Mouse (Mus musculus): ENCODE results near the gene Amotl2. TPM values are rescaled to one million over a fixed set of nuclear protein-coding genes. Genes with fewer than 3 reads are reported as not detected.

The Amotl2 gene
- polyA plus RNA-seq, 2 experiments: 52.7 to 58.9 TPM

- DNase-seq (ENCODE audit: low spot score) (no peak), ATAC-seq (ENCODE audit: low FRiP score, low read depth) (no peak)
- Histone ChIP-seq H3K4me2 (replicated peaks; ENCODE audit: low read depth, low read length, severe bottlenecking) (0 out of 2 replicates have a peak overlapping the region, but pooled peaks have one; percentile 13), H3K36me3 (ENCODE audit: control insufficient read depth, insufficient read depth, low read length) (peaks cover 4% of the 10 kb centered on the region), H3K27me3 (ENCODE audit: control insufficient read depth, insufficient read depth, low read length) (no peaks in the 10 kb centered on the region), H3K4me1 (ENCODE audit: control insufficient read depth, insufficient read depth, low read length) (peaks cover 40% of the 10 kb centered on the region), H3K9me3 (ENCODE audit: control insufficient read depth, low read length) (no peaks in the 10 kb centered on the region), H3K9ac (ENCODE audit: low read depth, low read length, severe bottlenecking) (no peak overlapping the region), H3K4me3 (replicated peaks; ENCODE audit: low read length) (no peak overlapping the region), H3K27ac (replicated peaks; ENCODE audit: low read depth, low read length) (peak overlapping the region; percentile 48; the same call in 1 of the 2 replicates)
- no peak for TF ChIP-seq POLR2A (IDR thresholded peaks at IDR 0.05; ENCODE audit: borderline replicate concordance, extremely low read depth, insufficient read depth, insufficient read length)
- WGBS: 7% methylated on average over 7 of the region's 7 CpGs
Observed at GRCm38 (mm10) chr9:102714893-102715505, 1.5 kb upstream of the Amotl2 start.

- H3K9ac ChIP-seq (ENCODE audit: low read depth, low read length, severe bottlenecking): no peak overlapping the region
- H3K4me1 ChIP-seq (ENCODE audit: control insufficient read depth, insufficient read depth, low read length): peaks cover 45% of the 10 kb centered on the region
- 0 out of 2 replicates have a peak overlapping the region, but pooled peaks have one; percentile 13 for H3K4me2 ChIP-seq (replicated peaks; ENCODE audit: low read depth, low read length, severe bottlenecking)
- H3K27me3 ChIP-seq (ENCODE audit: control insufficient read depth, insufficient read depth, low read length): no peaks in the 10 kb centered on the region
- DNase-seq (ENCODE audit: low spot score) (no peak), ATAC-seq (ENCODE audit: low FRiP score, low read depth) (no peak)
- H3K9me3 ChIP-seq (ENCODE audit: control insufficient read depth, low read length): no peaks in the 10 kb centered on the region
- peaks cover 9% of the 10 kb centered on the region for H3K36me3 ChIP-seq (ENCODE audit: control insufficient read depth, insufficient read depth, low read length)
- no peak for TF ChIP-seq POLR2A (IDR thresholded peaks at IDR 0.05; ENCODE audit: borderline replicate concordance, extremely low read depth, insufficient read depth, insufficient read length)
- H3K27ac ChIP-seq (replicated peaks; ENCODE audit: low read depth, low read length): peak overlapping the region; percentile 26; the same call in 1 of the 2 replicates
- no peak overlapping the region for H3K4me3 ChIP-seq (replicated peaks; ENCODE audit: low read length)
- WGBS: 24% methylated on average over 2 of the region's 2 CpGs
Observed at GRCm38 (mm10) chr9:102715506-102715900, 969 bp upstream of the Amotl2 start.

GRCm38 (mm10) chr9:102717164-102717885 lies 853 bp downstream of the Amotl2 start:
- Histone ChIP-seq H3K27me3 (ENCODE audit: control insufficient read depth, insufficient read depth, low read length) (no peaks in the 10 kb centered on the region), H3K27ac (replicated peaks; ENCODE audit: low read depth, low read length) (peak overlapping the region; percentile 98), H3K9ac (ENCODE audit: low read depth, low read length, severe bottlenecking) (peak overlapping the region; percentile 99), H3K36me3 (ENCODE audit: control insufficient read depth, insufficient read depth, low read length) (peaks cover 27% of the 10 kb centered on the region), H3K4me2 (replicated peaks; ENCODE audit: low read depth, low read length, severe bottlenecking) (peak overlapping the region; percentile 92), H3K4me1 (ENCODE audit: control insufficient read depth, insufficient read depth, low read length) (peaks cover 61% of the 10 kb centered on the region), H3K4me3 (replicated peaks; ENCODE audit: low read length) (peak overlapping the region; percentile 100), H3K9me3 (ENCODE audit: control insufficient read depth, low read length) (no peaks in the 10 kb centered on the region)
- TF ChIP-seq POLR2A (IDR thresholded peaks at IDR 0.05; ENCODE audit: borderline replicate concordance, extremely low read depth, insufficient read depth, insufficient read length): peak; percentile 91; the same call in 1 of the 2 replicates
- ATAC-seq (ENCODE audit: low FRiP score, low read depth) (peak; percentile 87), DNase-seq (ENCODE audit: low spot score) (peak; percentile 97)
- 3% methylated on average over 44 of the region's 50 CpGs for WGBS

- peak overlapping the region; percentile 99 for H3K9ac ChIP-seq (ENCODE audit: low read depth, low read length, severe bottlenecking)
- peak overlapping the region; percentile 92 for H3K4me2 ChIP-seq (replicated peaks; ENCODE audit: low read depth, low read length, severe bottlenecking)
- TF ChIP-seq POLR2A (IDR thresholded peaks at IDR 0.05; ENCODE audit: borderline replicate concordance, extremely low read depth, insufficient read depth, insufficient read length): 0 out of 2 replicates have a peak, but pooled peaks have one; percentile 2
- DNase-seq (ENCODE audit: low spot score) (peak; percentile 86), ATAC-seq (ENCODE audit: low FRiP score, low read depth) (peak; percentile 51)
- H3K4me1 ChIP-seq (ENCODE audit: control insufficient read depth, insufficient read depth, low read length): peaks cover 68% of the 10 kb centered on the region
- H3K9me3 ChIP-seq (ENCODE audit: control insufficient read depth, low read length): no peaks in the 10 kb centered on the region
- WGBS: 1% methylated on average over 52 of the region's 52 CpGs
- H3K27ac ChIP-seq (replicated peaks; ENCODE audit: low read depth, low read length): peak overlapping the region; percentile 98
- H3K4me3 ChIP-seq (replicated peaks; ENCODE audit: low read length): peak overlapping the region; percentile 100
- H3K36me3 ChIP-seq (ENCODE audit: control insufficient read depth, insufficient read depth, low read length): peaks cover 34% of the 10 kb centered on the region
- no peaks in the 10 kb centered on the region for H3K27me3 ChIP-seq (ENCODE audit: control insufficient read depth, insufficient read depth, low read length)
Observed at GRCm38 (mm10) chr9:102717886-102718643, 1.6 kb downstream of the Amotl2 start.

GRCm38 (mm10) chr9:102718676-102719075 lies 2.2 kb downstream of the Amotl2 start:
- under 1% methylated on average over 21 of the region's 21 CpGs for WGBS
- no peak for ATAC-seq (ENCODE audit: low FRiP score, low read depth)

More at GRCm38 (mm10) chr9:102718676-102719075, 2.2 kb downstream of the Amotl2 start:
- H3K9ac ChIP-seq (ENCODE audit: low read depth, low read length, severe bottlenecking): peak overlapping the region; percentile 99
- H3K4me2 ChIP-seq (replicated peaks; ENCODE audit: low read depth, low read length, severe bottlenecking): peak overlapping the region; percentile 92
- peaks cover 74% of the 10 kb centered on the region for H3K4me1 ChIP-seq (ENCODE audit: control insufficient read depth, insufficient read depth, low read length)
- peak; percentile 25 for DNase-seq (ENCODE audit: low spot score)
- H3K9me3 ChIP-seq (ENCODE audit: control insufficient read depth, low read length): no peaks in the 10 kb centered on the region
- no peaks in the 10 kb centered on the region for H3K27me3 ChIP-seq (ENCODE audit: control insufficient read depth, insufficient read depth, low read length)
- H3K4me3 ChIP-seq (replicated peaks; ENCODE audit: low read length): peak overlapping the region; percentile 100
- no peak for TF ChIP-seq POLR2A (IDR thresholded peaks at IDR 0.05; ENCODE audit: borderline replicate concordance, extremely low read depth, insufficient read depth, insufficient read length)
- peaks cover 40% of the 10 kb centered on the region for H3K36me3 ChIP-seq (ENCODE audit: control insufficient read depth, insufficient read depth, low read length)
- H3K27ac ChIP-seq (replicated peaks; ENCODE audit: low read depth, low read length): peak overlapping the region; percentile 98

Data from limb, embryonic 14.5 days (tissue).